ENCODE assay signal across 9 mouse cellular contexts in the genomic region with DNA sequence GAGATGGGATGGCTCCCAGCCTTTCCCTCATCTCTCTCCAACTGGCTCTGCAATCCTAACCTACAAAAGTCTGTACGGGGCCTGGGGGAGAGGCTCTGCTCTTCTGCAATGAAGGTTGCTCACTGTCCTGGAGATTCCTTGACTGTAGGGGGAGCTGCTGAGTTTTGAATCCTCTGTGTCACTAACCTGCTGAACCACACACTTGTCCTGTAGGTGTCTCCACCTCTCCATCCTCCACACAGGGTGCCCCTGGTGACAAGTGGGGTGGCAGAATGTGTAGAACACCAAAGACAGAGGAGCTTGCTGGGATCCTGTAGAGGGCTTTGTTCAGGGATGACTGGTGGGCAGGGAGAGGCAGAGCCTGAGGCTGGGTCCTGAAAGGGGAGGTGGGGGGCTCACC. TPM values are rescaled to one million over a fixed set of nuclear protein-coding genes. Genes with fewer than 3 reads are reported as not detected.
A peak's percentile ranks its signal among the peaks of the same experiment; 100 is the strongest.
DNase-seq lines count a peak whose midpoint lies in the region; ATAC-seq and TF ChIP-seq lines count a peak whose summit lies in the region.
"Had no signal": no experiment of that assay in that cellular context is flagged by ENCODE, and none has a peak within 500 bp of the region (broad histone marks: within the 10 kb centered on the region; RNA-seq: fewer than 3 reads in every experiment).

No protein-coding gene starts in this region.

- no peak overlapping the region for H3K4me3 ChIP-seq in forebrain, embryonic 10.5 days
- no peak overlapping the region for H3K4me3 ChIP-seq in forebrain, embryonic 13.5 days
- no peak overlapping the region for H3K4me3 ChIP-seq in G1E (ENCODE audit: low read depth, low read length)
- no peak overlapping the region for H3K4me3 ChIP-seq in cerebellum, adult 2 months (replicated peaks; ENCODE audit: insufficient read depth, low read depth, low read length)
- no peak overlapping the region for H3K4me3 ChIP-seq in heart, embryonic 10.5 days
- no peak overlapping the region for H3K4me3 ChIP-seq in lung, adult 2 months (replicated peaks; ENCODE audit: extremely low read depth, low read depth, low read length)
- H3K4me3 ChIP-seq in spleen, adult 2 months (ENCODE audit: extremely low read depth, insufficient read depth, insufficient read length), result no peak overlapping the region
- H3K4me3 ChIP-seq: lung, embryonic 15.5 days had no signal

- H3K36me3 ChIP-seq in forebrain, embryonic 10.5 days (replicated peaks), result no peaks in the 10 kb centered on the region
- no peaks in the 10 kb centered on the region for H3K36me3 ChIP-seq in forebrain, embryonic 13.5 days (ENCODE audit: poor library complexity, severe bottlenecking)
- no peaks in the 10 kb centered on the region for H3K36me3 ChIP-seq in G1E (replicated peaks)
- no peaks in the 10 kb centered on the region for H3K36me3 ChIP-seq in heart, embryonic 10.5 days
- no peaks in the 10 kb centered on the region for H3K36me3 ChIP-seq in spleen, adult 2 months (ENCODE audit: control insufficient read depth, insufficient read depth, low read length)
- H3K36me3 ChIP-seq: lung, embryonic 15.5 days had no signal

- peak; percentile 27; the same call in 1 of the 2 replicates for TF ChIP-seq CTCF in G1E (IDR thresholded peaks at IDR 0.05; ENCODE audit: low read depth, low read length)
- peak; percentile 83 for TF ChIP-seq CTCF in cerebellum, adult 2 months (IDR thresholded peaks at IDR 0.05; ENCODE audit: borderline replicate concordance, insufficient read depth, low read depth, low read length)
- peak; percentile 72 for TF ChIP-seq CTCF in lung, adult 2 months (IDR thresholded peaks at IDR 0.05; ENCODE audit: insufficient read depth, low read length)
- TF ChIP-seq CTCF in spleen, adult 2 months (IDR thresholded peaks at IDR 0.05; ENCODE audit: extremely low read depth, insufficient read depth, insufficient read length, insufficient replicate concordance), result peak; percentile 64; the same call in 1 of the 2 replicates

- peak; percentile 38 for DNase-seq in forebrain, embryonic 10.5 days (ENCODE audit: extremely low spot score, low spot score)
- peak; percentile 21 for DNase-seq in G1E (ENCODE audit: low spot score)
- peak; percentile 62 to 74 for DNase-seq in cerebellum, adult 2 months
- peak; percentile 76 for DNase-seq in heart, embryonic 10.5 days (ENCODE audit: low spot score)
- peak; percentile 75 for DNase-seq in layer of hippocampus, adult 11-12 months (ENCODE audit: low spot score)
- peak; percentile 51 for DNase-seq in lung, adult 2 months
- peak; percentile 76 to 81 for DNase-seq in spleen, adult 2 months (ENCODE audit: low read depth in 1 of 2, low spot score in 2 of 2)

- peaks cover 20% of the 10 kb centered on the region for H3K27me3 ChIP-seq in forebrain, embryonic 10.5 days (ENCODE audit: poor library complexity, severe bottlenecking)
- H3K27me3 ChIP-seq in forebrain, embryonic 13.5 days, result peaks cover 8% of the 10 kb centered on the region
- H3K27me3 ChIP-seq in G1E (ENCODE audit: insufficient read depth, low read length), result peaks cover 28% of the 10 kb centered on the region
- H3K27me3 ChIP-seq in cerebellum, adult 2 months (ENCODE audit: control insufficient read depth, insufficient read depth, low read length), result no peaks in the 10 kb centered on the region
- peaks cover 16% of the 10 kb centered on the region for H3K27me3 ChIP-seq in heart, embryonic 10.5 days (ENCODE audit: insufficient read depth, poor library complexity, severe bottlenecking)
- H3K27me3 ChIP-seq in spleen, adult 2 months (ENCODE audit: control insufficient read depth, insufficient read depth, low read length), result no peaks in the 10 kb centered on the region
- H3K27me3 ChIP-seq: lung, embryonic 15.5 days had no signal

- WGBS in forebrain, embryonic 10.5 days, result 19% methylated on average over 1 of the region's 1 CpGs
- 25% methylated on average over 1 of the region's 1 CpGs for WGBS in forebrain, embryonic 13.5 days
- 12% methylated on average over 1 of the region's 1 CpGs for WGBS in cerebellum, adult 2 months
- WGBS in heart, embryonic 10.5 days, result 19% methylated on average over 1 of the region's 1 CpGs
- WGBS in lung, adult 2 months, result 8% methylated on average over 1 of the region's 1 CpGs
- 0% methylated on average over 1 of the region's 1 CpGs for WGBS in spleen, adult 2 months

- no peak for ATAC-seq in forebrain, embryonic 13.5 days
- peak; percentile 54 for ATAC-seq in G1E (ENCODE audit: extremely low read depth, insufficient number of reproducible peaks, low FRiP score, poor library complexity, severe bottlenecking)

- no peak overlapping the region for H3K4me2 ChIP-seq in forebrain, embryonic 13.5 days
- H3K4me2 ChIP-seq: lung, embryonic 15.5 days had no signal

- TF ChIP-seq POLR2A in cerebellum, adult 2 months (IDR thresholded peaks at IDR 0.05; ENCODE audit: borderline replicate concordance, insufficient read depth, low read length), result no peak
- no peak for TF ChIP-seq POLR2A in lung, adult 2 months (IDR thresholded peaks at IDR 0.05; ENCODE audit: borderline replicate concordance, extremely low read depth, low read depth, low read length)
- no peak for TF ChIP-seq POLR2A in spleen, adult 2 months (IDR thresholded peaks at IDR 0.05; ENCODE audit: low read depth, low read length)

- no peak overlapping the region for H3K27ac ChIP-seq in forebrain, embryonic 10.5 days
- H3K27ac ChIP-seq in forebrain, embryonic 13.5 days, result no peak overlapping the region
- H3K27ac ChIP-seq in cerebellum, adult 2 months (ENCODE audit: insufficient read depth, low read length), result no peak overlapping the region
- no peak overlapping the region for H3K27ac ChIP-seq in heart, embryonic 10.5 days
- H3K27ac ChIP-seq in spleen, adult 2 months (ENCODE audit: insufficient read depth, low read length), result no peak overlapping the region
- H3K27ac ChIP-seq: lung, embryonic 15.5 days had no signal

- H3K9me3 ChIP-seq in forebrain, embryonic 10.5 days, result no peaks in the 10 kb centered on the region
- no peaks in the 10 kb centered on the region for H3K9me3 ChIP-seq in forebrain, embryonic 13.5 days (replicated peaks)
- no peaks in the 10 kb centered on the region for H3K9me3 ChIP-seq in G1E (replicated peaks)
- H3K9me3 ChIP-seq in heart, embryonic 10.5 days, result no peaks in the 10 kb centered on the region
- H3K9me3 ChIP-seq: lung, embryonic 15.5 days had no signal

- H3K9ac ChIP-seq in forebrain, embryonic 13.5 days, result no peak overlapping the region
- H3K9ac ChIP-seq: lung, embryonic 15.5 days had no signal

- H3K4me1 ChIP-seq in forebrain, embryonic 10.5 days, result peaks cover 5% of the 10 kb centered on the region
- H3K4me1 ChIP-seq in forebrain, embryonic 13.5 days, result peaks cover 2% of the 10 kb centered on the region; the same call in 1 of the 2 replicates
- peaks cover 5% of the 10 kb centered on the region for H3K4me1 ChIP-seq in G1E (ENCODE audit: insufficient read depth, low read depth, low read length)
- H3K4me1 ChIP-seq in cerebellum, adult 2 months (ENCODE audit: control insufficient read depth, insufficient read depth, low read length), result peaks cover 4% of the 10 kb centered on the region
- H3K4me1 ChIP-seq in heart, embryonic 10.5 days, result peaks cover 10% of the 10 kb centered on the region
- H3K4me1 ChIP-seq in lung, adult 2 months (ENCODE audit: control insufficient read depth, insufficient read depth, low read length), result no peaks in the 10 kb centered on the region
- H3K4me1 ChIP-seq in spleen, adult 2 months (ENCODE audit: control insufficient read depth, insufficient read depth, insufficient read length), result no peaks in the 10 kb centered on the region
- H3K4me1 ChIP-seq: lung, embryonic 15.5 days had no signal

RNA-seq across cellular contexts. Expression of a gene that starts 1.6 kb away (rescaled TPM):
- polyA plus RNA-seq in forebrain, embryonic 10.5 days (2016; fragmentation: Nextera tagmentation; extraction: Ambion mirVana), result 0.47 and 0.77 TPM in 2 replicates
- polyA plus RNA-seq in forebrain, embryonic 13.5 days (2015; fragmentation: Nextera tagmentation; extraction: Ambion mirVana), result 1.3 and 1.7 TPM in 2 replicates
- total RNA-seq in G1E (2014; fragmentation: Nextera tagmentation), result not detected in 2 replicates
- not detected in 2 replicates for total RNA-seq in G1E (2017)
- not detected in 2 replicates for polyA plus RNA-seq in G1E (2012)
- 54.8 and 61.0 TPM in 2 replicates for polyA plus RNA-seq in cerebellum, adult 2 months (2012; rRNA removed)
- 3.4 and 3.9 TPM in 2 replicates for polyA plus RNA-seq in heart, embryonic 10.5 days (2016; fragmentation: Nextera tagmentation; extraction: Ambion mirVana)
- 116 and 142 TPM in 2 replicates for polyA plus RNA-seq in lung, adult 2 months (2012; rRNA removed)
- polyA plus RNA-seq in spleen, adult 2 months (2012; rRNA removed), result 50.5 and 52.2 TPM in 2 replicates

RNA-seq across cellular contexts. Expression of a gene that starts 28.8 kb away (rescaled TPM):
- not detected in 2 replicates for polyA plus RNA-seq in forebrain, embryonic 10.5 days (2016; fragmentation: Nextera tagmentation; extraction: Ambion mirVana)
- polyA plus RNA-seq in forebrain, embryonic 13.5 days (2015; fragmentation: Nextera tagmentation; extraction: Ambion mirVana), result 0.11 TPM in 1 of 2 replicates, not detected in the other
- total RNA-seq in G1E (2014; fragmentation: Nextera tagmentation), result not detected in 2 replicates
- total RNA-seq in G1E (2017), result 0.05 TPM in 1 of 2 replicates, not detected in the other
- not detected in 2 replicates for polyA plus RNA-seq in G1E (2012)
- polyA plus RNA-seq in cerebellum, adult 2 months (2012; rRNA removed), result 0.05 TPM in 1 of 2 replicates, not detected in the other
- not detected in 2 replicates for polyA plus RNA-seq in heart, embryonic 10.5 days (2016; fragmentation: Nextera tagmentation; extraction: Ambion mirVana)
- not detected in 2 replicates for polyA plus RNA-seq in lung, adult 2 months (2012; rRNA removed)
- polyA plus RNA-seq in spleen, adult 2 months (2012; rRNA removed), result 0.04 TPM in 1 of 2 replicates, not detected in the other
- polyA plus RNA-seq: lung, embryonic 15.5 days had no signal

Comparison
In these comparisons a context has a peak if more than half of its experiments do, and no peak if none do; other contexts are left out.
1. DNase-seq: peak in every context shown above with its lines; median percentile 78 in spleen, adult 2 months; 76 in heart, embryonic 10.5 days; 75 in layer of hippocampus, adult 11-12 months; 68 in cerebellum, adult 2 months; 51 in lung, adult 2 months; 38 in forebrain, embryonic 10.5 days; 21 in G1E.
2. CTCF ChIP-seq: peak in every context shown above with its lines; median percentile 83 in cerebellum, adult 2 months; 72 in lung, adult 2 months; 64 in spleen, adult 2 months; 27 in G1E.
3. RNA of a gene that starts 1.6 kb away (polyA plus RNA-seq): 116 to 142 TPM in lung, adult 2 months, 54.8 to 61.0 TPM in cerebellum, adult 2 months and 50.5 to 52.2 TPM in spleen, adult 2 months; 3.4 to 3.9 TPM in heart, embryonic 10.5 days, 1.3 to 1.7 TPM in forebrain, embryonic 13.5 days, 0.47 to 0.77 TPM in forebrain, embryonic 10.5 days and not detected in G1E; every median in the first group is over 10 times any median in the second.